ENCODE assay signal across 8 mouse cellular contexts in genomic region chr2:121219994-121220393, GRCm38 (mm10).
"Had no signal": no experiment of that assay in that cellular context is flagged by ENCODE, and none has a peak within 500 bp of the region (broad histone marks: within the 10 kb centered on the region; RNA-seq: fewer than 3 reads in every experiment).

No protein-coding gene starts in this region.

- DNase-seq: kidney, postnatal 4 days; liver; liver, embryonic 13.5 days; liver, postnatal 0 days; lung, postnatal 14 days; retina, postnatal 1 day; right cerebral cortex, postnatal 25 days; thymus, postnatal 4 days had no signal
